Mouse (Mus musculus) kidney, adult 11 months (tissue): Measurements from ENCODE around the gene Etnk2.

ENCODE experiments used
- DNase-seq: peaks from one replicate; pipeline ENCODE4 v3.0.0; 2022

Etnk2 gene

GRCm38 (mm10) chr1:133353371-133353809, 10.0 kb upstream of the Etnk2 start:
- peak; percentile 82 for DNase-seq

GRCm38 (mm10) chr1:133355469-133355868, 7.9 kb upstream of the Etnk2 start:
- no peak for DNase-seq

- no peak for DNase-seq
Observed at GRCm38 (mm10) chr1:133355912-133356311, 7.5 kb upstream of the Etnk2 start.

GRCm38 (mm10) chr1:133356330-133356729, 7.0 kb upstream of the Etnk2 start:
- no peak for DNase-seq

GRCm38 (mm10) chr1:133361006-133361405, 2.4 kb upstream of the Etnk2 start:
- no peak for DNase-seq

- no peak for DNase-seq
Observed at GRCm38 (mm10) chr1:133362103-133362502, 1.3 kb upstream of the Etnk2 start.

GRCm38 (mm10) chr1:133364022-133364630, 754 bp downstream of the Etnk2 start:
- no peak for DNase-seq

- DNase-seq = no peak
Observed at GRCm38 (mm10) chr1:133364890-133365289, 1.5 kb downstream of the Etnk2 start.

GRCm38 (mm10) chr1:133366951-133367605, 3.7 kb downstream of the Etnk2 start:
- DNase-seq = no peak

GRCm38 (mm10) chr1:133367606-133368488, 4.5 kb downstream of the Etnk2 start:
- DNase-seq = no peak

GRCm38 (mm10) chr1:133368644-133369043, 5.3 kb downstream of the Etnk2 start:
- no peak for DNase-seq

GRCm38 (mm10) chr1:133370352-133370751, 7.0 kb downstream of the Etnk2 start:
- DNase-seq = no peak

GRCm38 (mm10) chr1:133371431-133371830, 8.1 kb downstream of the Etnk2 start:
- DNase-seq = no peak

- DNase-seq = peak; percentile 37
Observed at GRCm38 (mm10) chr1:133372113-133372512, 8.7 kb downstream of the Etnk2 start.

GRCm38 (mm10) chr1:133375696-133376346, 12.4 kb downstream of the Etnk2 start:
- DNase-seq = peak; percentile 95

GRCm38 (mm10) chr1:133377547-133377946, 14.2 kb downstream of the Etnk2 start:
- peak; percentile 50 for DNase-seq

- DNase-seq = peak; percentile 52
Observed at GRCm38 (mm10) chr1:133379254-133379985, 16.0 kb downstream of the Etnk2 start.

- no peak for DNase-seq
Observed at GRCm38 (mm10) chr1:133379986-133380320, 16.6 kb downstream of the Etnk2 start.

GRCm38 (mm10) chr1:133380347-133381065, 17.1 kb downstream of the Etnk2 start:
- peak; percentile 85 for DNase-seq

- DNase-seq = peak; percentile 33
Observed at GRCm38 (mm10) chr1:133382008-133382407, 18.6 kb downstream of the Etnk2 start.

GRCm38 (mm10) chr1:133382552-133383155, 19.3 kb downstream of the Etnk2 start:
- DNase-seq = no peak
